In the genomic region with DNA sequence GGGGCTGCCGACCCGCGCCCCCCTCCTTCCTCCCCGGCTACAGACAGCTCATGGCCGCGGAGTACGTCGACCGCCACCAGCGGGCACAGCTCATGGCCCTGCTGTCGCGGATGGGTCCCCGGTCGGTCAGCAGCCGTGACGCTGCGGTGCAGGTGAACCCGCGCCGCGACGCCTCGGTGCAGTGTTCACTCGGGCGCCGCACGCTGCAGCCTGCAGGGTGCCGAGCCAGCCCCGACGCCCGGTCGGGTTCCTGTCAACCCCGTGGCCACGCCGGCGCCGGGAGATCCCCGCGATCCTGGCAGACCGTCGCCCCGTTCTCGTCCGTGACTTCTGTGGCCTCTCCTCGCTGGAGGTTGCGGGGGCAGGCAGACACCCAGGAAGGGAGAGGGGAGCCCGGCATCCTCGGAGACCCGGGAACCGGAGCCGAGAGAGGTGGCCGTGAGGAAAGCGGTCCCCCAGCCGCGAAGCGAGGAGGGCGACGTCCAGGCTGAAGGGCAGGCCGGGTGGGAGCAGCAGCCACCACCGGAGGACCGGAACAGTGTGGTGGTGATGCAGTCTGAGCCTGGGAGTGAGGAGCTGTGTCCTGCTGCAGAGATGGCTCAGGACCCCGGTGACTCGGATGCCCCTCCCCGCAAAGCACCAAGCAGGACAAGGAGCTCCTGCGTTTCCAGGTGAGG, we compare ENCODE assay signal across 12 mouse cellular contexts. TPM values are rescaled to one million over a fixed set of nuclear protein-coding genes. Genes with fewer than 3 reads are reported as not detected.
DNase-seq lines count a peak whose midpoint lies in the region; ATAC-seq lines count a peak whose summit lies in the region.
"Not testable (repeated sequence)": the region's sequence is repeated elsewhere in the genome, so short reads cannot be mapped to it uniquely, and the experiment has no call there.
"Had no signal": no experiment of that assay in that cellular context is flagged by ENCODE, and none has a peak within 500 bp of the region (broad histone marks: within the 10 kb centered on the region; RNA-seq: fewer than 3 reads in every experiment).

No protein-coding gene starts in this region.

- peak overlapping the region; percentile 54; the same call in 1 of the 2 replicates for H3K9ac ChIP-seq in forebrain, embryonic 14.5 days (ENCODE audit: low read length)
- peak overlapping the region; percentile 58 for H3K9ac ChIP-seq in heart, embryonic 14.5 days (ENCODE audit: low read length)
- H3K9ac ChIP-seq in limb, embryonic 13.5 days, result 0 out of 2 replicates have a peak overlapping the region, but pooled peaks have one; percentile 35
- peak overlapping the region; percentile 61 for H3K9ac ChIP-seq in neural tube, embryonic 13.5 days

- peak; percentile 42 for ATAC-seq in common myeloid progenitor, adult 5-6 weeks (replicated peaks; ENCODE audit: low read depth, poor library complexity, severe bottlenecking)
- peak; percentile 77 for ATAC-seq in forebrain, embryonic 14.5 days
- peak; percentile 61; the same call in 1 of the 2 replicates for ATAC-seq in heart, embryonic 14.5 days (ENCODE audit: insufficient number of reproducible peaks, insufficient read depth, low FRiP score, low read depth)
- peak; percentile 43; the same call in 1 of the 2 replicates for ATAC-seq in limb, embryonic 13.5 days (ENCODE audit: low FRiP score, low read depth)
- peak; percentile 54 for ATAC-seq in megakaryocyte, adult 5-6 weeks (ENCODE audit: poor library complexity, severe bottlenecking)
- peak; percentile 78 for ATAC-seq in neural tube, embryonic 13.5 days (ENCODE audit: low read depth)

- H3K27me3 ChIP-seq in forebrain, embryonic 14.5 days (replicated peaks; ENCODE audit: control insufficient read depth, insufficient read depth, low read length); heart, embryonic 14.5 days (ENCODE audit: control insufficient read depth, insufficient read depth, low read length): not testable (repeated sequence)
- peaks cover 38% of the 10 kb centered on the region for H3K27me3 ChIP-seq in limb, embryonic 13.5 days
- peaks cover 14% of the 10 kb centered on the region for H3K27me3 ChIP-seq in neural tube, embryonic 13.5 days

- 2% methylated on average over 32 of the region's 65 CpGs for WGBS in forebrain, embryonic 14.5 days
- 3% methylated on average over 39 of the region's 65 CpGs for WGBS in heart, embryonic 14.5 days
- 3% methylated on average over 62 of the region's 65 CpGs for WGBS in limb, embryonic 13.5 days
- WGBS in neural tube, embryonic 13.5 days, result 4% methylated on average over 53 of the region's 65 CpGs

- H3K36me3 ChIP-seq in forebrain, embryonic 14.5 days (ENCODE audit: control insufficient read depth, insufficient read depth, low read length); heart, embryonic 14.5 days (ENCODE audit: control insufficient read depth, insufficient read depth, low read length); limb, embryonic 13.5 days; neural tube, embryonic 13.5 days: not testable (repeated sequence)

- DNase-seq in forebrain, embryonic 14.5 days (ENCODE audit: low spot score), result not testable (repeated sequence)
- DNase-seq in induced T-regulatory cell, adult 2 months (ENCODE audit: low read depth), result peak; percentile 22

- H3K27ac ChIP-seq in forebrain, embryonic 14.5 days (ENCODE audit: low read depth, low read length); heart, embryonic 14.5 days (replicated peaks in 1 of 2; ENCODE audit: control insufficient read depth in 1 of 2, insufficient read depth in 1 of 2, low read depth in 2 of 2, low read length in 2 of 2); limb, embryonic 13.5 days; neural tube, embryonic 13.5 days (replicated peaks): not testable (repeated sequence)

- not testable (repeated sequence) for H3K4me1 ChIP-seq in forebrain, embryonic 14.5 days (ENCODE audit: control insufficient read depth, insufficient read depth, low read length); heart, embryonic 14.5 days (ENCODE audit: control insufficient read depth in 2 of 2, insufficient read depth in 2 of 2, low read length in 2 of 2); limb, embryonic 13.5 days
- H3K4me1 ChIP-seq in neural tube, embryonic 13.5 days (replicated peaks), result peaks cover 12% of the 10 kb centered on the region

- H3K9me3 ChIP-seq in forebrain, embryonic 14.5 days (replicated peaks; ENCODE audit: control insufficient read depth, low read length); heart, embryonic 14.5 days (ENCODE audit: control insufficient read depth, low read length); limb, embryonic 13.5 days; neural tube, embryonic 13.5 days: not testable (repeated sequence)

- H3K4me3 ChIP-seq in forebrain, embryonic 14.5 days (ENCODE audit: low read depth, low read length), result peak overlapping the region; percentile 34
- H3K4me3 ChIP-seq in heart, embryonic 14.5 days (ENCODE audit: control insufficient read depth in 1 of 2, insufficient read depth in 1 of 2, low read depth in 1 of 2, low read length in 2 of 2), result peak overlapping the region; percentile 39 to 43
- H3K4me3 ChIP-seq in limb, embryonic 13.5 days, result peak overlapping the region; percentile 43
- peak overlapping the region; percentile 38 for H3K4me3 ChIP-seq in neural tube, embryonic 13.5 days

- H3K4me2 ChIP-seq in forebrain, embryonic 14.5 days (ENCODE audit: low read length), result peak overlapping the region; percentile 59
- H3K4me2 ChIP-seq in heart, embryonic 14.5 days (ENCODE audit: low read length), result peak overlapping the region; percentile 82
- peak overlapping the region; percentile 71 for H3K4me2 ChIP-seq in limb, embryonic 13.5 days (replicated peaks)
- H3K4me2 ChIP-seq in neural tube, embryonic 13.5 days, result peak overlapping the region; percentile 65

RNA-seq across cellular contexts. Expression of gene Slc10a4, which starts 7.1 kb away (rescaled TPM):
- total RNA-seq in common myeloid progenitor, adult 5-6 weeks (2017), result not detected in 2 replicates
- 15.6 and 16.5 TPM in 2 replicates for polyA plus RNA-seq in forebrain, embryonic 14.5 days (2014; fragmentation: Nextera tagmentation; extraction: Ambion mirVana)
- polyA plus RNA-seq in heart, embryonic 14.5 days (2014; fragmentation: Nextera tagmentation; extraction: Ambion mirVana), result 0.42 and 1.7 TPM in 2 replicates
- polyA plus RNA-seq in limb, embryonic 13.5 days (2015; fragmentation: Nextera tagmentation; extraction: Ambion mirVana), result 0.28 and 0.66 TPM in 2 replicates
- not detected in 2 replicates for total RNA-seq in megakaryocyte, adult 5-6 weeks (2015)
- total RNA-seq in megakaryocyte, adult 5-6 weeks (2017), result not detected in 2 replicates
- 38.5 and 42.5 TPM in 2 replicates for polyA plus RNA-seq in neural tube, embryonic 13.5 days (2015; fragmentation: Nextera tagmentation; extraction: Ambion mirVana)
- total RNA-seq: heart, adult 18-20 months; MEL had no signal
- polyA plus RNA-seq: erythroblast, embryonic 14.5 days had no signal

RNA-seq across cellular contexts. Expression of gene Gm10135, which starts 39.2 kb away (rescaled TPM):
- total RNA-seq in common myeloid progenitor, adult 5-6 weeks (2017), result not detected in 2 replicates
- polyA plus RNA-seq in forebrain, embryonic 14.5 days (2014; fragmentation: Nextera tagmentation; extraction: Ambion mirVana), result not detected in 2 replicates
- not detected in 2 replicates for polyA plus RNA-seq in heart, embryonic 14.5 days (2014; fragmentation: Nextera tagmentation; extraction: Ambion mirVana)
- not detected in 2 replicates for polyA plus RNA-seq in limb, embryonic 13.5 days (2015; fragmentation: Nextera tagmentation; extraction: Ambion mirVana)
- not detected in 2 replicates for total RNA-seq in megakaryocyte, adult 5-6 weeks (2015)
- total RNA-seq in megakaryocyte, adult 5-6 weeks (2017), result 5.1 TPM in 1 of 2 replicates, not detected in the other
- polyA plus RNA-seq in neural tube, embryonic 13.5 days (2015; fragmentation: Nextera tagmentation; extraction: Ambion mirVana), result not detected in 2 replicates
- total RNA-seq: adrenal gland, adult 8-10 months; heart, adult 18-20 months had no signal
- polyA plus RNA-seq: erythroblast, embryonic 14.5 days; large intestine, adult 2 months had no signal
